Mouse (Mus musculus) embryonic facial prominence, embryonic 10.5 days (tissue): ENCODE results near the gene Myo10. TPM values are rescaled to one million over a fixed set of nuclear protein-coding genes. Genes with fewer than 3 reads are reported as not detected.
"Not testable (repeated sequence)": the region's sequence is repeated elsewhere in the genome, so short reads cannot be mapped to it uniquely, and the experiment has no call there.

ENCODE experiments used
- DNase-seq: peaks from one replicate; pipeline ENCODE4 v3.0.0-alpha.2; 2017; ENCODE audit warnings: low spot score
- H3K27ac ChIP-seq: fragments of 300-500 bp; sonication (generic); replicated peaks from 2 replicates; pipeline ENCODE4 v1.5.1; 2016; ENCODE audit warnings: mild to moderate bottlenecking
- H3K27me3 ChIP-seq: fragments of 300-500 bp; sonication (generic); replicated peaks from 2 replicates; pipeline ENCODE4 v1.6.1; 2016; ENCODE audit warnings: low read depth, mild to moderate bottlenecking; ENCODE audit not compliant: poor library complexity, severe bottlenecking
- H3K36me3 ChIP-seq: fragments of 300-500 bp; sonication (generic); replicated peaks from 2 replicates; pipeline ENCODE4 v1.6.1; 2016; ENCODE audit warnings: mild to moderate bottlenecking, moderate library complexity
- H3K4me1 ChIP-seq: fragments of 300-500 bp; sonication (generic); 2 replicates; pipeline ENCODE4 v1.6.1; 2016
- H3K4me3 ChIP-seq: fragments of 300-500 bp; sonication (generic); 2 replicates; pipeline ENCODE4 v1.5.1; 2016; ENCODE audit warnings: mild to moderate bottlenecking, moderate library complexity
- H3K9me3 ChIP-seq: fragments of 300-500 bp; sonication (generic); 2 replicates; pipeline ENCODE4 v1.6.1; 2016; ENCODE audit warnings: mild to moderate bottlenecking
- WGBS: fragments of 180-500 bp; shearing (Covaris S2); methylation state at CpG from one replicate; pipeline ENCODE4 v1.1.7; 2016; 5-methylcytosine and 5-hydroxymethylcytosine counted together
- polyA plus RNA-seq: library from polyadenylated mRNA; unstranded; fragments of >200 nt; fragmentation: Nextera tagmentation; extraction: Ambion mirVana; gene quantifications from 2 replicates; pipeline ENCODE4 v1.2.1, GENCODE M21; 2016

The Myo10 gene
- polyA plus RNA-seq, 1 experiment from 2014 or later = 44.2 TPM

DNA sequence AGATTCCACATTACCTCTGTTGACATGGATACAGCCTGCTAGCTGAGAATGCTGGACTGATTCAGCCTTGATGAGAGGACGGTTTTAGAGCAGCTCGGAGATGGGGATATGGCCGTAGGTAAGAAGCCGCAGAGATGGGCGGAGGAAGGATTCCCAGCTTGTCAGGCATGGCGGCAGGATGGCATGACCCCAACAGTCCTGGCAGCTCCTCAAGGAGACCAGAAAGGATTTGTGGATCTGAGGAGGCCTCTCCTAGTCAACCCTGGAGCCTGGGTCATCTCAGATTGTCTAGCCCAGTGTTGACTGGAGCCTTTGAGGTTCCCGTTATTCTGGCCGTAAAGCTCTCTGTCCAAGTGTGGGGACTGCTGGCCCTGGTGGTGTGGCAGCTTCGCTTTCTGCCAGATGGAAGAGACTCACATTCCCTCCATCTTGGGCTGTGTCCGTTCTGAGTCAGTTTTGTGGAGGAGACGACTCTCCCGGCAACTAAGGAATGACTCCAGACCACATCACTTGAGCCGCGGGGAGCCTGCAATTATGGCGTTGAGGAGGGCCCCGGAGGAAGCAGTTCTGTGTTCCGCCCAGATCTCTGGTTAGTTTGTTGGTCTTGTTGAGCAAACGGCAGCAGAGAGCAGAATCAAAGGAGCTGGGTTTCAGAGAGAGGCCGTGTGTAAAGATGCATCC is 84.7 kb downstream of the Myo10 start:
- Histone ChIP-seq H3K4me3 (no peak overlapping the region), H3K36me3 (peaks cover 47% of the 10 kb centered on the region), H3K27me3 (no peaks in the 10 kb centered on the region), H3K9me3 (peaks cover 5% of the 10 kb centered on the region; the same call in 1 of the 2 replicates), H3K27ac (peak overlapping the region; percentile 21; the same call in 1 of the 2 replicates), H3K4me1 (peaks cover 24% of the 10 kb centered on the region)
- WGBS = 80% methylated on average over 19 of the region's 19 CpGs
- DNase-seq = no peak

DNA sequence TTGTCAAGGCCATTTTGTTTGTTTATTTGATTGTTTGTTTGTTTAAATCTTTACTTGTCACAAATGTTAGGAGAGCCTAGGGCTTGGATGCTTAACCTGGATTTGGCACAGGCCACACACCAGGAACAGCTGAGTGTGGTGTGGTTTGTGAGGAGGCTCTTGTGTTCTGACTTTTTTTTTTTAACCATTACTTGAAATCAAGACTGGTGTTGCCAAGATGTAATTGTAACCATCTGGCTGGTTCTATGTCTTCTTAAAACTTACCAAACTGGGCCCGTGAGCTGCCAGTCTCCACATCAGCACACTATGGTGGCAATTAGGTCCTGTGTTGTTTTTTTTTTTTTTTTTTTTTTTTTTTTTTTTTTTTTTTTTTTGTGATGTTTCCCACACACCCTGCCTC is 85.6 kb downstream of the Myo10 start:
- Histone ChIP-seq H3K27me3 (no peaks in the 10 kb centered on the region), H3K4me1 (peaks cover 24% of the 10 kb centered on the region), H3K9me3 (no peaks in the 10 kb centered on the region), H3K27ac (no peak overlapping the region), H3K36me3 (peaks cover 38% of the 10 kb centered on the region), H3K4me3 (no peak overlapping the region)
- no peak for DNase-seq
- WGBS = 36% methylated on average over 1 of the region's 1 CpGs

- Histone ChIP-seq H3K36me3 (peaks cover 32% of the 10 kb centered on the region), H3K4me1 (peaks cover 25% of the 10 kb centered on the region), H3K4me3 (no peak overlapping the region), H3K9me3 (no peaks in the 10 kb centered on the region), H3K27ac (no peak overlapping the region), H3K27me3 (no peaks in the 10 kb centered on the region)
- 96% methylated on average over 10 of the region's 10 CpGs for WGBS
- DNase-seq = no peak
Observed at GRCm38 (mm10) chr15:25710876-25711275, 88.6 kb downstream of the Myo10 start.

DNA sequence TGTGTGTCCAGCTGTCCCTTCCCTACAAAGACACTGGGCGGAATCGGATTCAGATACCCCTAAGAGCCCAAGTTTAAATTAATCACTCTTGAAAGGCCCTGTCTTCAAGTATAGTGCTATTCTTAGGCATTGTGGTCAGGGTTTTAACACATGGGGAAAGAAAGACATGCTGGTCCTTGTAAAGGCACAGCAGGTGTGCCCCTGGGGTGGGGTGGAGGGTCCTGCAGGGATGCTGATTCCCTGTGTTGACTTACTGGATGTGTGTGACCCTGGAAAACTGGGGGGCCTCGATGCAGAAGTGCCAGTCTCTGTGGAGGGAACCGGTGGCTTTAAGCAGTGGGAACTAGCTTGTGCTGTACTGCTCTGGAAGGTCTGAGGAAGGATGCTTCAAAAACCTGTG is 90.6 kb downstream of the Myo10 start:
- WGBS = 71% methylated on average over 4 of the region's 4 CpGs
- no peaks in the 10 kb centered on the region for H3K27me3 ChIP-seq
- H3K9me3 ChIP-seq = no peaks in the 10 kb centered on the region

DNA sequence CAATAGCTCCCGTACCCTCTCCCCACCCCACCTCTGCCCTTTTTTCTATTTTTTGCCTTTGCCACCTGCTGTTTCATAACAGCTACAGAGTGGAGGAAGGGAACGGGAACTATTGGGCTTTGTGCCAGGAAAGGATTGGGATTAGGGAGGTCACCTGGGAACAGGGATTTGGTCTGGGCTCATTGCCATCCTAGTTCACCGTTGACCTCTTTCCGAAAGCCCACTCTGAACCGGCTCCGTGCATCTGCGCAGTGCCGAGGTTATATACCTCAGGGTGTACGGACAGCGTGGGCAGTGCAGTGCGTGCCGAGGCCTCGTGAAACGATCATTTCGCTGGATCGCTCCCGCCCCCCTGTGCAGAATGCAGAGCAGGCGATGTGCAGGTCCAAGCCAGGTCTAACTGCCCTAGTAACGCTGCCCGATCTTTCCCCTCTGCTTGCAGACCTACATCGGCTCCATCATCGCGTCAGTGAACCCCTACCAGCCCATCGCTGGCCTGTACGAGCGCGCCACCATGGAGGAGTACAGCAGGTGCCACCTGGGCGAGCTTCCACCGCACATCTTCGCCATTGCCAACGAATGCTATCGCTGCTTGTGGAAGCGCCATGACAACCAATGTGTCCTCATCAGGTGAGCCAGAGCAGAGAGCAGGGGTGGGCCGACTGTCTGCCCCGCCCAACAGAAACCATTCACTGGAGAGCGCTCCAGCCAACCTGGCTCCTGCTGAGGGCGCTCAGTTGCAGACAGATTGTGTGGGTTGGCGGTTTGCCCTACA is 91.4 kb downstream of the Myo10 start:
- Histone ChIP-seq H3K36me3 (peaks cover 20% of the 10 kb centered on the region), H3K4me3 (no peak overlapping the region), H3K27me3 (no peaks in the 10 kb centered on the region), H3K4me1 (peaks cover 12% of the 10 kb centered on the region), H3K27ac (no peak overlapping the region), H3K9me3 (no peaks in the 10 kb centered on the region)
- no peak for DNase-seq
- whole genome bisulfite sequencing = 65% methylated on average over 38 of the region's 38 CpGs

More for the DNA sequence above, 90.6 kb downstream of the Myo10 start:
- Histone ChIP-seq H3K27ac (no peak overlapping the region), H3K36me3 (peaks cover 20% of the 10 kb centered on the region), H3K4me3 (no peak overlapping the region), H3K4me1 (peaks cover 17% of the 10 kb centered on the region)
- no peak for DNase-seq

GRCm38 (mm10) chr15:25715218-25715995 is 93.1 kb downstream of the Myo10 start:
- 74% methylated on average over 10 of the region's 10 CpGs for WGBS
- DNase-seq = no peak
- no peaks in the 10 kb centered on the region for H3K9me3 ChIP-seq

DNA sequence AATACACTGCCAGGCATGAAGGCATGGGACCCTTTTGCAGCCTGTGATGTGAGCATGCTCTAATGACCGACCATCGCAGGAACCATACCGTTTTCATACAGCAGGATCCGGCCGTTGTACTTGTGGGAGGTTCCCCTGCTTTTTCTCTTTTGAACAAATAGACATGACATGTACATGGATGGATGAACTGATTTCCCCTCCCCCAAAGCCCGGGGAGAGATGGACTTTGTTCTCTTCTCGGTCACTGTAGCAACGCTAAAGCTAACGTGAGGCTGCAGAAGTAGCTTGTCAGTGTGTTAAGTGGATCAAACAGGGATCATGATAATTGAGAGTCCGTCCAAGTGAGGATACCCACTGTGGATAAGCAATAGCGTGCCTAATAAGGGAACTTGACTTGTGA is 93.7 kb downstream of the Myo10 start:
- Histone ChIP-seq H3K36me3 (peaks cover 26% of the 10 kb centered on the region), H3K27me3 (no peaks in the 10 kb centered on the region), H3K4me3 (no peak overlapping the region), H3K27ac (no peak overlapping the region), H3K9me3 (no peaks in the 10 kb centered on the region), H3K4me1 (peaks cover 12% of the 10 kb centered on the region)
- no peak for DNase-seq
- 79% methylated on average over 11 of the region's 11 CpGs for WGBS

More at GRCm38 (mm10) chr15:25715218-25715995, 93.1 kb downstream of the Myo10 start:
- H3K36me3 ChIP-seq = peaks cover 22% of the 10 kb centered on the region
- peaks cover 12% of the 10 kb centered on the region for H3K4me1 ChIP-seq
- H3K4me3 ChIP-seq = no peak overlapping the region
- H3K27ac ChIP-seq = no peak overlapping the region
- H3K27me3 ChIP-seq = no peaks in the 10 kb centered on the region

GRCm38 (mm10) chr15:25717006-25717405 is 94.7 kb downstream of the Myo10 start:
- H3K4me1 ChIP-seq = peaks cover 12% of the 10 kb centered on the region
- WGBS = 36% methylated on average over 3 of the region's 3 CpGs
- peaks cover 36% of the 10 kb centered on the region for H3K36me3 ChIP-seq
- H3K27me3 ChIP-seq = no peaks in the 10 kb centered on the region
- no peak overlapping the region for H3K27ac ChIP-seq
- peak; percentile 84 for DNase-seq
- no peaks in the 10 kb centered on the region for H3K9me3 ChIP-seq
- no peak overlapping the region for H3K4me3 ChIP-seq

GRCm38 (mm10) chr15:25718104-25718503 is 95.8 kb downstream of the Myo10 start:
- H3K4me1 ChIP-seq = peaks cover 17% of the 10 kb centered on the region
- not testable (repeated sequence) for H3K27ac ChIP-seq, H3K27me3 ChIP-seq, H3K9me3 ChIP-seq, H3K4me3 ChIP-seq, DNase-seq
- 98% methylated on average over 3 of the region's 4 CpGs for WGBS
- H3K36me3 ChIP-seq = peaks cover 47% of the 10 kb centered on the region

- Histone ChIP-seq H3K4me3 (no peak overlapping the region), H3K4me1 (peaks cover 24% of the 10 kb centered on the region), H3K36me3 (peaks cover 54% of the 10 kb centered on the region), H3K27me3 (no peaks in the 10 kb centered on the region), H3K27ac (no peak overlapping the region), H3K9me3 (no peaks in the 10 kb centered on the region)
- WGBS = 85% methylated on average over 8 of the region's 8 CpGs
- DNase-seq = no peak
Observed at GRCm38 (mm10) chr15:25719270-25719669, 96.9 kb downstream of the Myo10 start.

- peaks cover 59% of the 10 kb centered on the region for H3K36me3 ChIP-seq
- H3K4me3 ChIP-seq = no peak overlapping the region
- no peaks in the 10 kb centered on the region for H3K27me3 ChIP-seq
- H3K9me3 ChIP-seq = no peaks in the 10 kb centered on the region
- peaks cover 22% of the 10 kb centered on the region for H3K4me1 ChIP-seq
- 89% methylated on average over 6 of the region's 6 CpGs for WGBS
- no peak for DNase-seq
- no peak overlapping the region for H3K27ac ChIP-seq
Observed at GRCm38 (mm10) chr15:25720263-25720662, 97.9 kb downstream of the Myo10 start.

DNA sequence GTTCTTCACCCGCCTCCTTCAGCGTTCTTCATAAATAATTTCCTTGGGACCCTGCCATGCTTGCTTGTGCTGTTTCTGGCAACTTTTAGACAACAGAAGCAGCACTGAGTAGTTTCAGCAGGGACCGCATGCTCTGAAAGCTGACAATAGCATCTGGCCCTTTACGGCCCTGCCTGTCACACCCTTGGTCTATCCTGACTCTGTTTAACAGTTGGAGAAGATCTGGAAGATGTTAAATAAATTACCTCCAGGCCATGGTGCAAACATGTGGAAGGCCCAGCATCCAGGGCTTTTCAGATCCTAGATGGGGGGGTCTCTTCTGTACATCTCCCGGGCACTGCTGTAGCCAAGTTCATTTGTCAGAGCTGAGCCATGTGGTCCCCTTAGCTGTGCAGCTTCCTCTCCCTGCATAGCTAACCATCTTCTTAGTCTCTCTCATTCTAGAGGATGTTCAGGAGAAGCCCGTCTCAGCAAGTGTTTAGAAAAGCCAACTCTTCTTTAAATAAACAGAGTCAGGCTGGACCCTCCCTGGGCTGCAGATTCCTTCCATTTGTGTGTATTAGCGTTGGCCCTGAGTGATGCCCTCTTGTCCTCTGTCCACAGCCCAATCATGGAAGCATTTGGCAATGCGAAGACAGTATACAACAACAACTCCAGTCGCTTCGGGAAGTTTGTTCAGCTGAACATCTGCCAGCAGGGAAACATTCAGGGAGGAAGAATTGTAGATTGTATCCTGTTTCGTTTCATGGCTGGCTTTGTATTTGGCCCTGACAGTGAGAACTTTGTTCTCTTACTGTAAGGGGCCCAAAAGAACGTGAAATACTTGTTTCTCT is 101.2 kb downstream of the Myo10 start:
- Histone ChIP-seq H3K27me3 (no peaks in the 10 kb centered on the region), H3K27ac (no peak overlapping the region), H3K4me3 (no peak overlapping the region), H3K36me3 (peaks cover 77% of the 10 kb centered on the region), H3K9me3 (no peaks in the 10 kb centered on the region), H3K4me1 (peaks cover 12% of the 10 kb centered on the region)
- WGBS = 65% methylated on average over 12 of the region's 12 CpGs
- no peak for DNase-seq
